Mouse (Mus musculus) inflammation-experienced regulatory T-cells (primary cell): ENCODE results near the gene Rack1. TPM values are rescaled to one million over a fixed set of nuclear protein-coding genes. Genes with fewer than 3 reads are reported as not detected.

ENCODE experiments used
- polyA plus RNA-seq, 2 experiments: library from polyadenylated mRNA; unstranded; fragments of 100-300 nt; shearing (Covaris generic); gene quantifications; one replicate each; pipeline ENCODE4 v1.2.1; 2017

Gene Rack1
- 100 to 1,000 TPM; 542 to 598 TPM for polyA plus RNA-seq

DNA sequence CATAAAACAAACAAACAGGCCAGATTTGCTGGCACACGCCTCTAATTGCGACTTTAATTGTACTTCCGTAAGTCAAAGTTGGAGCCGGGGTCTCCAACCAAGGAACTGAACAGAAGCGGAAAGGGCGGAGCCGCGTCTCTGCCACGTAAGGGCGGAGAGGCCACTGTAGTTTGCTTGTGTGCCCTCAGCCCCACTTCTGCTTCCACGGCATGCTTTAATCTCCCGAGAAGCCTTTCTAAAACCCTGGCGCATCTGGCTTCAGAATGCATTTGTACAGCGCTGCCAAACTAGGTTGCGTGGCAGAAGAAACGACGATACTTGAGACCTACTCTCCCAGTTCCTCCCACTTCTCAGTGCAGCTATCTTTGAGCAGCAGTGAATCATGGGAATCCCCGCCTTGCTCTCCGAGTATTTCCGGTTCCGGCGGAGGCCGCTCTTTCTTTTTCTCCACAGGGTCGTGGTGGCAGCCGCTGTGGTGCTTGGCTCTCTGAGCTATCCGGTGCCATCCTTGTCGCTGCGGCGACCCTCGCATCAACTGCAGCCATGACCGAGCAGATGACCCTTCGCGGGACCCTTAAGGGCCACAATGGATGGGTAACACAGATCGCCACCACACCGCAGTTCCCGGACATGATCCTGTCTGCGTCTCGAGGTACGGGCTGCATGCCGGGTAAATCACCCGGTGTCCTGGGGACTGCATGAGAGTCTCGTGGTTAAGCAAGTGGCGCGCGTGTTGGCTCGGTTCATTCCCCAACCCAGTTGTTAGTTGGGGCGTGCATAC is at the start of gene Rack1:
Gene Rack1, plus strand, starts transcription at position 412 of the 781 bp plus-strand sequence.

DNA sequence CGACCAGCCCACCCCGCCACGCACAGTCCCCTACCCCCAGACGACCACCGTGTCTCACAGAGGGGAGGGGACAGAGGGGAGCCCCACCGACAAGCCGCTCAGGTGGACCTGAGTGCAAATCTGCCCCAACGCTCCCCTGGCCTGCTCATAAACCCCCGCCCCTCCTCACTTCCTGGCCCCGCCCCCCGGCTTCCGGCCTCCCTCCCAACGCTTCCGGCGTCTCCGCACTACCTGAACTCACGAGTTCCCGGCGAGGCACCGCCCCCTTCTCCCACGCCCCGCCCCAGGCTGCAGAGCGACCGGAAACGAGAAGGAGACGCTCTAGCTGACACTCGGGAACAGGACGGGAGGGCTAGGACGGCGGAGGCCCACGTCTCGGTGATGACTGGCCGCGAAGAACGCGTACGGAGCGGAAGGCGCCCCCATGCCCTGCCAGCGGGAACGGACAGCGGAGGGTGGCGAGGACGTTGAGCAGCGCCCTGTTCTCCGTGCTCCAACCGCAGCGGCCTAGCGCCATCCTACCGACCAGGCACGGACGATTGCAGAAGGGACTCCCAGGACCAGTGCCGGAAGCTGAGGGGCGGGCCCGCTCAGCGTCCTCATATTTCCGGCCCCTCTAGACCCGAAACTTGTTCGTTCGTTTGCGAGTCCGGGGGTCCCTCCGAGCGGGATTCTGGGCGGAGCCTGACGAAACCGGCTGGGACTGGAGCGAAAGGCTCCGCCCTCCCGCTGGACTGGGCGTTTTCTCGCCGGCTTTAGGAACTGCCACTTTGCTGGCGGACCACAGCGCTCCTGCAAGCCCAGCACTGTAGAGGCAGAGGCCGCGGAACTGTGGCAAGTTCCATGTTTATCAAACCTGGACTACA is 16.9 kb downstream of the Rack1 start, which contains the start of gene Trim41:
Gene Trim41, minus strand, starts transcription at position 554 of the 866 bp plus-strand sequence.

DNA sequence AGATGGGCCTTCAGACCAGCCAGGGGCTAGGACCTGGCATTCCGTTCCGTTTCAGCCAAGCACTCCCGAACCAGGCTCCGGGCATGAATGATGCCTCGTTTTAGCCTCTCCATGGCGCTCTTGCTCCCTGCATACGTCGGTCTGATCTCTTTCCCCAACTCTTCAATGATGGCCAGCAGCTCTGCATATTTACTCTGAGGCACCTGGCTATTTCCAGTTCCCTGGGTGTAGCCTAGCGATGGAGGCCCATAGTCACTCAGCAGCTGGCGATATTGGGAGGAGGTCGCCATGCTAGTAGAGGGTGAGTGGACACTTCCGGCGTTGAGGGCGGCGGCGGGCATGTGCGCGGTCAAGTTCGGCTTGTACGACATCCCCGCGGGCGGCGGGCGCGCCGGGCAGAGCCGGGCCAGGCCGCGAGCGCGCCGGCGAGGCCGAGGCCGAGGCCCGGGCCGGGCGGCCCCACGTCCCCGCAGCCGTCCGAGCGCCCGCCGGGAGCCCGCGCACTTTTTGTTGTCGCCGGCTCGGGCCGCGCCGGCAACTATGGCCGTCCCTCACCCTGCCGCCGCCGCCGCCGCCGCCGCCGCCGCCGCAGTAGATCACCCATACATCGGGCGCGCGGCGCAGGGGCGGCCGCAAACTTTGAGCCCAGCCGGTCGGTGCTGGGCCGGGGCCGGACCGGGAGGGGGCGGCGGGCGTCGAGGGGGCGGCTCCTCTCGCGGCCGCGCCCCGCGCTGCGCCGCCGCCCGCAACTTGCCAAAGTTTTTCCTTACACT is 26.0 kb downstream of the Rack1 start, which contains the start of the genes Trim7 and Gm12184:
Gene Trim7, plus strand, starts transcription at position 162 of the 773 bp plus-strand sequence.
Gene Gm12184, minus strand, starts transcription at position 677 of the 773 bp plus-strand sequence.

Other genes with a start within 250 kb of the Rack1 start
- gene Trim41, start 17.0 kb downstream of the Rack1 start, polyA plus RNA-seq, result 1 to 10 TPM; 1.8 to 3.4 TPM
- 1 to 10 TPM; 1.2 to 2.4 TPM for gene Trim7, start 25.8 kb downstream of the Rack1 start, polyA plus RNA-seq
- gene Gm12184, start 26.3 kb downstream of the Rack1 start, polyA plus RNA-seq, result 1 to 10 TPM; 7.7 to 8.2 TPM
- gene Irgm1, start 71.4 kb downstream of the Rack1 start, polyA plus RNA-seq, result 100 to 1,000 TPM; 130 to 152 TPM
- gene Gm5431, start 101.9 kb downstream of the Rack1 start, polyA plus RNA-seq, result 1 to 10 TPM in 1 of 2 experiments, under 1 TPM in 1; 0.96 to 1.4 TPM
- 100 to 1,000 TPM; 178 to 182 TPM for gene Psme2b, start 145.9 kb downstream of the Rack1 start, polyA plus RNA-seq
- gene Olfr56, start 178.6 kb downstream of the Rack1 start, polyA plus RNA-seq, result 1 to 10 TPM in 1 of 2 experiments, under 1 TPM in 1; 0.61 to 3.3 TPM
- 100 to 1,000 TPM; 163 to 179 TPM for gene 9930111J21Rik1, start 179.1 kb downstream of the Rack1 start, polyA plus RNA-seq
- gene Gm12185, start 191.9 kb downstream of the Rack1 start, polyA plus RNA-seq, result 1 to 10 TPM; 3.5 to 5.6 TPM
- 100 to 1,000 TPM; 134 to 203 TPM for gene Tgtp1, start 193.8 kb downstream of the Rack1 start, polyA plus RNA-seq